Mouse (Mus musculus): ENCODE measurements around the gene Mlph. TPM values are rescaled to one million over a fixed set of nuclear protein-coding genes. Genes with fewer than 3 reads are reported as not detected.

Gene Mlph
- polyA plus RNA-seq, 1 experiment from 2014 or later: 0.09 TPM

Other genes starting within 250 kb of the Mlph start
- gene Col6a3, start 71.1 kb upstream of the Mlph start, polyA plus RNA-seq (2015; fragmentation: Nextera tagmentation; extraction: Ambion mirVana): 2.2 and 2.3 TPM in 2 replicates
- not detected in 2 replicates for gene Prlh, start 38.0 kb downstream of the Mlph start, polyA plus RNA-seq (2015; fragmentation: Nextera tagmentation; extraction: Ambion mirVana)
- gene Rab17, start 54.6 kb downstream of the Mlph start, polyA plus RNA-seq (2015; fragmentation: Nextera tagmentation; extraction: Ambion mirVana): not detected in 2 replicates
- 21.6 and 22.1 TPM in 2 replicates for gene Lrrfip1, start 83.7 kb downstream of the Mlph start, polyA plus RNA-seq (2015; fragmentation: Nextera tagmentation; extraction: Ambion mirVana)
- 0.11 and 0.12 TPM in 2 replicates for gene Rbm44, start 230.0 kb downstream of the Mlph start, polyA plus RNA-seq (2015; fragmentation: Nextera tagmentation; extraction: Ambion mirVana)

Data from forebrain, embryonic 13.5 days (tissue).